Mouse (Mus musculus) brain, embryonic 18.5 days (tissue): ENCODE results near the gene Hpse2.

Source experiments
- DNase-seq: peaks from one replicate; pipeline ENCODE4 v3.0.0-alpha.2; 2012; ENCODE audit warnings: low read depth, low spot score

The Hpse2 gene

GRCm38 (mm10) chr19:43174812-43175211 lies 213.3 kb downstream of the Hpse2 start:
- no peak for DNase-seq

GRCm38 (mm10) chr19:43156085-43156484 lies 232.1 kb downstream of the Hpse2 start:
- no peak for DNase-seq

- no peak for DNase-seq
Measured at GRCm38 (mm10) chr19:43155582-43155981, 232.6 kb downstream of the Hpse2 start.

- DNase-seq, result no peak
Measured at GRCm38 (mm10) chr19:43147901-43148300, 240.3 kb downstream of the Hpse2 start.

GRCm38 (mm10) chr19:43146820-43147219 lies 241.3 kb downstream of the Hpse2 start:
- no peak for DNase-seq

- DNase-seq, result no peak
Measured at GRCm38 (mm10) chr19:43141646-43142045, 246.5 kb downstream of the Hpse2 start.

- no peak for DNase-seq
Measured at GRCm38 (mm10) chr19:43109796-43110195, 278.4 kb downstream of the Hpse2 start.

- DNase-seq, result no peak
Measured at GRCm38 (mm10) chr19:43096915-43097314, 291.2 kb downstream of the Hpse2 start.

GRCm38 (mm10) chr19:43087216-43087615 lies 300.9 kb downstream of the Hpse2 start:
- no peak for DNase-seq

GRCm38 (mm10) chr19:43064155-43064554 lies 324.0 kb downstream of the Hpse2 start:
- no peak for DNase-seq

- DNase-seq, result no peak
Measured at GRCm38 (mm10) chr19:43044506-43044905, 343.6 kb downstream of the Hpse2 start.

GRCm38 (mm10) chr19:43042721-43043120 lies 345.4 kb downstream of the Hpse2 start:
- no peak for DNase-seq

GRCm38 (mm10) chr19:43042211-43042610 lies 345.9 kb downstream of the Hpse2 start:
- DNase-seq, result no peak

GRCm38 (mm10) chr19:43036381-43036780 lies 351.8 kb downstream of the Hpse2 start:
- DNase-seq, result no peak

GRCm38 (mm10) chr19:43027305-43027704 lies 360.9 kb downstream of the Hpse2 start:
- DNase-seq, result no peak

GRCm38 (mm10) chr19:43022611-43023173 lies 365.5 kb downstream of the Hpse2 start:
- DNase-seq, result no peak

- DNase-seq, result no peak
Measured at GRCm38 (mm10) chr19:43018792-43019191, 369.4 kb downstream of the Hpse2 start.

GRCm38 (mm10) chr19:42996406-42996805 lies 391.7 kb downstream of the Hpse2 start:
- no peak for DNase-seq

- DNase-seq, result no peak
Measured at GRCm38 (mm10) chr19:42988833-42989232, 399.3 kb downstream of the Hpse2 start.

GRCm38 (mm10) chr19:42986315-42986701 lies 401.8 kb downstream of the Hpse2 start:
- DNase-seq, result no peak

GRCm38 (mm10) chr19:42985372-42986314 lies 402.5 kb downstream of the Hpse2 start:
- no peak for DNase-seq

- DNase-seq, result no peak
Measured at GRCm38 (mm10) chr19:42980537-42980936, 407.6 kb downstream of the Hpse2 start.

- DNase-seq, result no peak
Measured at GRCm38 (mm10) chr19:42977938-42978337, 410.2 kb downstream of the Hpse2 start.
